Mouse (Mus musculus) embryonic facial prominence, embryonic 15.5 days (tissue): Measurements from ENCODE around the gene Fsd1. TPM values are rescaled to one million over a fixed set of nuclear protein-coding genes. Genes with fewer than 3 reads are reported as not detected.
A peak's percentile ranks its signal among the peaks of the same experiment; 100 is the strongest.

Source experiments
- ATAC-seq: fragments of 200-750 bp; cut with Nextera tagmentation; 2 replicates; pipeline ENCODE4 v1.8.0; 2017; ENCODE audit warnings: low read depth, moderate TSS enrichment; ENCODE audit not compliant: insufficient number of reproducible peaks, low FRiP score, low TSS enrichment
- H3K27ac ChIP-seq: fragments of 300-500 bp; sonication (generic); replicated peaks from 2 replicates; pipeline ENCODE4 v1.5.1; 2015; ENCODE audit warnings: mild to moderate bottlenecking, inconsistent platforms
- H3K27me3 ChIP-seq: fragments of 300-500 bp; sonication (generic); 2 replicates; pipeline ENCODE4 v1.6.1; 2015; ENCODE audit warnings: inconsistent platforms
- H3K36me3 ChIP-seq: fragments of 300-500 bp; sonication (generic); 2 replicates; pipeline ENCODE4 v1.6.1; 2015; ENCODE audit warnings: mild to moderate bottlenecking, inconsistent platforms
- H3K4me1 ChIP-seq: fragments of 300-500 bp; sonication (generic); 2 replicates; pipeline ENCODE4 v1.6.1; 2015; ENCODE audit warnings: inconsistent platforms
- H3K4me2 ChIP-seq: fragments of 300-500 bp; sonication (generic); replicated peaks from 2 replicates; pipeline ENCODE4 v1.6.1; 2015; ENCODE audit warnings: mild to moderate bottlenecking, inconsistent platforms
- H3K4me3 ChIP-seq: fragments of 300-500 bp; sonication (generic); replicated peaks from 2 replicates; pipeline ENCODE4 v1.5.1; 2015; ENCODE audit warnings: mild to moderate bottlenecking, inconsistent platforms
- H3K9ac ChIP-seq: fragments of 300-500 bp; sonication (generic); 2 replicates; pipeline ENCODE4 v1.6.1; 2015; ENCODE audit warnings: inconsistent platforms
- H3K9me3 ChIP-seq: fragments of 300-500 bp; sonication (generic); replicated peaks from 2 replicates; pipeline ENCODE4 v1.6.1; 2016; ENCODE audit warnings: inconsistent platforms
- WGBS: fragments of 180-500 bp; shearing (Covaris S2); methylation state at CpG from one replicate; pipeline ENCODE4 v1.1.7; 2015; 5-methylcytosine and 5-hydroxymethylcytosine counted together
- polyA plus RNA-seq: library from polyadenylated mRNA; unstranded; fragments of >200 nt; fragmentation: Nextera tagmentation; extraction: Ambion mirVana; gene quantifications from 2 replicates; pipeline ENCODE4 v1.2.1, GENCODE M21; 2015

The Fsd1 gene
- polyA plus RNA-seq, 1 experiment from 2014 or later: 16.8 TPM

- ATAC-seq: no peak
- Histone ChIP-seq H3K9ac (no peak overlapping the region), H3K9me3 (no peaks in the 10 kb centered on the region), H3K27ac (no peak overlapping the region), H3K36me3 (peaks cover 46% of the 10 kb centered on the region), H3K27me3 (no peaks in the 10 kb centered on the region), H3K4me2 (peak overlapping the region; percentile 22; the same call in 1 of the 2 replicates), H3K4me1 (peaks cover 56% of the 10 kb centered on the region), H3K4me3 (no peak overlapping the region)
- 79% methylated on average over 7 of the region's 7 CpGs for WGBS
Observed at GRCm38 (mm10) chr17:56032831-56033230, 46.5 kb downstream of the Fsd1 start.

GRCm38 (mm10) chr17:56034040-56034725 lies 47.9 kb downstream of the Fsd1 start:
- Histone ChIP-seq H3K9me3 (no peaks in the 10 kb centered on the region), H3K4me1 (peaks cover 51% of the 10 kb centered on the region), H3K27me3 (no peaks in the 10 kb centered on the region), H3K4me3 (peak overlapping the region; percentile 89; the same call in 1 of the 2 replicates), H3K9ac (peak overlapping the region; percentile 6; the same call in 1 of the 2 replicates), H3K27ac (peak overlapping the region; percentile 48; the same call in 1 of the 2 replicates), H3K4me2 (peak overlapping the region; percentile 47), H3K36me3 (peaks cover 41% of the 10 kb centered on the region)
- 71% methylated on average over 7 of the region's 7 CpGs for WGBS
- ATAC-seq: no peak

GRCm38 (mm10) chr17:56034726-56035100 lies 48.4 kb downstream of the Fsd1 start:
- H3K27ac ChIP-seq: peak overlapping the region; percentile 48; the same call in 1 of the 2 replicates
- no peak for ATAC-seq
- peaks cover 36% of the 10 kb centered on the region for H3K36me3 ChIP-seq
- no peaks in the 10 kb centered on the region for H3K27me3 ChIP-seq
- peak overlapping the region; percentile 47 for H3K4me2 ChIP-seq
- no peak overlapping the region for H3K9ac ChIP-seq
- H3K4me1 ChIP-seq: peaks cover 51% of the 10 kb centered on the region
- H3K9me3 ChIP-seq: no peaks in the 10 kb centered on the region
- WGBS: 85% methylated on average over 6 of the region's 6 CpGs
- peak overlapping the region; percentile 89 for H3K4me3 ChIP-seq

- peak overlapping the region; percentile 86; the same call in 1 of the 2 replicates for H3K9ac ChIP-seq
- H3K4me3 ChIP-seq: peak overlapping the region; percentile 89
- no peaks in the 10 kb centered on the region for H3K27me3 ChIP-seq
- H3K9me3 ChIP-seq: no peaks in the 10 kb centered on the region
- no peak for ATAC-seq
- peak overlapping the region; percentile 47 for H3K4me2 ChIP-seq
- peak overlapping the region; percentile 48; the same call in 1 of the 2 replicates for H3K27ac ChIP-seq
- 72% methylated on average over 4 of the region's 4 CpGs for WGBS
- peaks cover 34% of the 10 kb centered on the region for H3K36me3 ChIP-seq
- H3K4me1 ChIP-seq: peaks cover 51% of the 10 kb centered on the region
Observed at GRCm38 (mm10) chr17:56035216-56035615, 48.9 kb downstream of the Fsd1 start.

GRCm38 (mm10) chr17:56036176-56036900 lies 50.0 kb downstream of the Fsd1 start, which contains the start of gene Sh3gl1:
Sh3gl1 (minus strand) TSS chr17:56036635.
- Histone ChIP-seq H3K4me2 (peak within 1 kb of the TSS; percentile 47), H3K36me3 (peaks cover 24% of the 10 kb centered on the region), H3K4me1 (peaks cover 51% of the 10 kb centered on the region), H3K27me3 (no peaks in the 10 kb centered on the region), H3K9me3 (no peaks in the 10 kb centered on the region), H3K9ac (peak within 1 kb of the TSS; percentile 86), H3K27ac (peak within 1 kb of the TSS; percentile 94), H3K4me3 (peak within 1 kb of the TSS; percentile 89)
- ATAC-seq: peak; percentile 89
- under 1% methylated on average over 72 of the region's 74 CpGs for WGBS

GRCm38 (mm10) chr17:56036901-56037287 lies 50.6 kb downstream of the Fsd1 start:
- H3K9ac ChIP-seq: peak overlapping the region; percentile 27
- no peaks in the 10 kb centered on the region for H3K27me3 ChIP-seq
- peak overlapping the region; percentile 47 for H3K4me2 ChIP-seq
- H3K4me3 ChIP-seq: peak overlapping the region; percentile 89
- no peak overlapping the region for H3K27ac ChIP-seq
- no peaks in the 10 kb centered on the region for H3K9me3 ChIP-seq
- peaks cover 21% of the 10 kb centered on the region for H3K36me3 ChIP-seq
- WGBS: 33% methylated on average over 13 of the region's 13 CpGs
- peak; percentile 4; the same call in 1 of the 2 replicates for ATAC-seq
- H3K4me1 ChIP-seq: peaks cover 53% of the 10 kb centered on the region

GRCm38 (mm10) chr17:56038583-56039261 lies 52.4 kb downstream of the Fsd1 start:
- H3K36me3 ChIP-seq: peaks cover 20% of the 10 kb centered on the region
- no peak overlapping the region for H3K27ac ChIP-seq

GRCm38 (mm10) chr17:56039345-56039744 lies 53.0 kb downstream of the Fsd1 start:
- H3K9ac ChIP-seq: no peak overlapping the region
- ATAC-seq: no peak

More at GRCm38 (mm10) chr17:56038583-56039261, 52.4 kb downstream of the Fsd1 start:
- H3K9me3 ChIP-seq: no peaks in the 10 kb centered on the region
- ATAC-seq: no peak
- no peak overlapping the region for H3K4me3 ChIP-seq
- H3K9ac ChIP-seq: no peak overlapping the region
- 84% methylated on average over 8 of the region's 8 CpGs for WGBS
- no peaks in the 10 kb centered on the region for H3K27me3 ChIP-seq
- peaks cover 36% of the 10 kb centered on the region for H3K4me1 ChIP-seq
- no peak overlapping the region for H3K4me2 ChIP-seq

GRCm38 (mm10) chr17:56040030-56040856 lies 53.9 kb downstream of the Fsd1 start, which contains the start of gene Chaf1a:
Chaf1a (plus strand) TSS chr17:56040439.
- H3K4me1 ChIP-seq: peaks cover 21% of the 10 kb centered on the region
- peaks cover 12% of the 10 kb centered on the region for H3K36me3 ChIP-seq
- H3K4me3 ChIP-seq: peak within 1 kb of the TSS; percentile 65
- H3K9ac ChIP-seq: peak within 1 kb of the TSS; percentile 78
- ATAC-seq: peak; percentile 89
- peak within 1 kb of the TSS; percentile 82 for H3K4me2 ChIP-seq
- H3K27me3 ChIP-seq: no peaks in the 10 kb centered on the region
- WGBS: under 1% methylated on average over 68 of the region's 68 CpGs
- H3K9me3 ChIP-seq: no peaks in the 10 kb centered on the region
- H3K27ac ChIP-seq: peak within 1 kb of the TSS; percentile 79

More at GRCm38 (mm10) chr17:56039345-56039744, 53.0 kb downstream of the Fsd1 start:
- H3K4me3 ChIP-seq: peak overlapping the region; percentile 65
- H3K36me3 ChIP-seq: peaks cover 18% of the 10 kb centered on the region
- H3K4me1 ChIP-seq: peaks cover 30% of the 10 kb centered on the region
- H3K9me3 ChIP-seq: no peaks in the 10 kb centered on the region
- 81% methylated on average over 4 of the region's 4 CpGs for WGBS
- H3K27ac ChIP-seq: no peak overlapping the region
- H3K27me3 ChIP-seq: no peaks in the 10 kb centered on the region
- H3K4me2 ChIP-seq: peak overlapping the region; percentile 82; the same call in 1 of the 2 replicates

- no peaks in the 10 kb centered on the region for H3K27me3 ChIP-seq
- H3K4me3 ChIP-seq: peak overlapping the region; percentile 65
- peak overlapping the region; percentile 78 for H3K9ac ChIP-seq
- H3K4me2 ChIP-seq: peak overlapping the region; percentile 82
- no peak for ATAC-seq
- peaks cover 17% of the 10 kb centered on the region for H3K4me1 ChIP-seq
- H3K36me3 ChIP-seq: peaks cover 14% of the 10 kb centered on the region
- WGBS: under 1% methylated on average over 12 of the region's 12 CpGs
- peak overlapping the region; percentile 70 for H3K27ac ChIP-seq
- H3K9me3 ChIP-seq: no peaks in the 10 kb centered on the region
Observed at GRCm38 (mm10) chr17:56040857-56041163, 54.5 kb downstream of the Fsd1 start.
